Mouse (Mus musculus) liver, embryonic 16.5 days (tissue): Measurements from ENCODE around the gene Rnf34. TPM values are rescaled to one million over a fixed set of nuclear protein-coding genes. Genes with fewer than 3 reads are reported as not detected.
A peak's percentile ranks its signal among the peaks of the same experiment; 100 is the strongest.

ENCODE experiments used
- ATAC-seq: fragments of 200-750 bp; cut with Nextera tagmentation; 2 replicates; pipeline ENCODE4 v1.8.0; 2017; ENCODE audit warnings: low read depth, mild to moderate bottlenecking, moderate number of reproducible peaks, moderate library complexity
- H3K27ac ChIP-seq: fragments of 300-500 bp; sonication (generic); 2 replicates; pipeline ENCODE4 v1.5.1; 2014; ENCODE audit warnings: mild to moderate bottlenecking, low read length
- H3K27me3 ChIP-seq: fragments of 300-500 bp; sonication (generic); 2 replicates; pipeline ENCODE4 v1.6.1; 2014; ENCODE audit warnings: low read depth, low read length, mixed read lengths; ENCODE audit not compliant: control insufficient read depth, insufficient read depth
- H3K36me3 ChIP-seq: fragments of 300-500 bp; sonication (generic); 2 replicates; pipeline ENCODE4 v1.6.1; 2014; ENCODE audit warnings: mild to moderate bottlenecking; ENCODE audit not compliant: control insufficient read depth, insufficient read depth
- H3K4me1 ChIP-seq: fragments of 300-500 bp; sonication (generic); 2 replicates; pipeline ENCODE4 v1.6.1; 2014; ENCODE audit warnings: low read depth, low read length, mixed read lengths; ENCODE audit not compliant: control insufficient read depth
- H3K4me2 ChIP-seq: fragments of 300-500 bp; sonication (generic); 2 replicates; pipeline ENCODE4 v1.6.1; 2014; ENCODE audit warnings: low read depth, low read length, mixed read lengths
- H3K4me3 ChIP-seq: fragments of 300-500 bp; sonication (generic); 2 replicates; pipeline ENCODE4 v1.5.1; 2014; ENCODE audit warnings: low read depth, mild to moderate bottlenecking, low read length
- H3K9ac ChIP-seq: fragments of 300-500 bp; sonication (generic); 2 replicates; pipeline ENCODE4 v1.6.1; 2014; ENCODE audit warnings: low read depth, low read length
- H3K9me3 ChIP-seq: fragments of 300-500 bp; sonication (generic); replicated peaks from 2 replicates; pipeline ENCODE4 v1.6.1; 2016; ENCODE audit warnings: low read length; ENCODE audit not compliant: control insufficient read depth
- WGBS: fragments of 180-500 bp; shearing (Covaris S2); extraction: QIAGEN DNeasy Blood & Tissue Kit; methylation state at CpG from one replicate; pipeline ENCODE4 v1.1.7; 2014; ENCODE audit not compliant: insufficient replicate concordance; 5-methylcytosine and 5-hydroxymethylcytosine counted together
- polyA plus RNA-seq: library from polyadenylated mRNA; unstranded; fragments of >200 nt; fragmentation: Nextera tagmentation; extraction: Ambion mirVana; gene quantifications from 2 replicates; pipeline ENCODE4 v1.2.1, GENCODE M21; 2015

Rnf34 gene
- polyA plus RNA-seq, 1 experiment from 2014 or later, result 10.5 TPM

DNA sequence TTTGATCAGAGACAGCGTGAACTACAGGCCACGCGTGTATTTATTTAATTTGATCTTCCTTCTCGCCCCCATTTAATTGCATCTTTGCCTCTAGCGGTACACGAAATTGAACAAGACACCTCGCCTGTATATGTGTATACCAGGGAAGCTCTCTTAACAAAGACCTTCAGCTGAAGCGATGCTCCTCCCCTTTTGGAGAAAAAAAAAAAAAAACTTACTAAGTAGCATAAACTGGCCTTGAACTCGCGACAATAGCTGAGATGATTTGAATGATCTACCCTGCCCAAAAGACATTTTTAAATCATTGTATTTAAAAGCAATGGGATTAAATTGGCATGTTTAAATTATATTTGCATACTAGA lies 28.3 kb upstream of the Rnf34 start:
- under 1% methylated on average over 10 of the region's 10 CpGs for WGBS
- Histone ChIP-seq H3K9ac (peak overlapping the region; percentile 90), H3K27me3 (no peaks in the 10 kb centered on the region), H3K27ac (peak overlapping the region; percentile 97), H3K9me3 (no peaks in the 10 kb centered on the region), H3K4me3 (peak overlapping the region; percentile 93), H3K36me3 (peaks cover 25% of the 10 kb centered on the region), H3K4me1 (peaks cover 25% of the 10 kb centered on the region), H3K4me2 (peak overlapping the region; percentile 84)
- peak; percentile 12; the same call in 1 of the 2 replicates for ATAC-seq

DNA sequence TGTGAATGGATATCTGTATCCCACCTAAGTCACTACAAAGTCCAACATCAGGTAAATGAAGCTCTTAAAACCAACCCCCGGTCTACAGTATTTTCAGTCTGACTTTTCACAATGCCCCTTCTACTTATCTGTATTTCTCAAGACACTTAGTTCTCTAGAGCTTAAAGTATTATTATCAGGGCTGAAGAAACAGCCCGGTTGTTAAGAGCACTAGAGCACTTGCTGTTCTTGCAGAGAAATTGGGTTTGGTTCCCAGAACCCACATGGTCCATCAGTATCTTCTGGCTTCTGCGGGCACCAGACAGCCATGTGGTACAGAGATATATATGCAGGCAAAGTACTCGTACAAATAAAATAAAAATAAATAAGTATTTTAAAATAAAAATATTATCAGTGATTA lies 27.4 kb upstream of the Rnf34 start:
- H3K27me3 ChIP-seq, result no peaks in the 10 kb centered on the region
- 65% methylated on average over 4 of the region's 4 CpGs for WGBS
- no peaks in the 10 kb centered on the region for H3K9me3 ChIP-seq
- H3K9ac ChIP-seq, result no peak overlapping the region
- no peak for ATAC-seq
- H3K4me2 ChIP-seq, result no peak overlapping the region
- H3K36me3 ChIP-seq, result peaks cover 17% of the 10 kb centered on the region
- H3K27ac ChIP-seq, result no peak overlapping the region
- peaks cover 25% of the 10 kb centered on the region for H3K4me1 ChIP-seq
- no peak overlapping the region for H3K4me3 ChIP-seq

DNA sequence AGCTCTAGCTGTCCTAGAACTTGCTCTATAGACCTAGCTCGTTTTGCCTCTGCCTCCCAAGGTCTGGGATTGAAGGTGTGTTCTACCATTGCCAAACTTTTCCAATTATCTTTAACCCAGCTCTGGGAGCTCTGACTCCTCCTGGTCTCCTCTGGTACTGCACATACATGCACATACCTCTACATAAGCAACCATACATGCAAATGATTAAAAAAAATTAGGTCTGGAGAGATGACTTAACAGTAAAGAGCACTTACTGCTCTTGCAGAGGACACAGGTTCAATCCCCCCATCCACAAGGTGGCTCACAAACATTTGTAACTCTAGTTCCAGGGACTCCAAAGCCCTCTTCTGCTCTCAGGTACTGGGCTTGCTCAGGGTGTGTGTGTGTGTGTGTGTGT lies 25.9 kb upstream of the Rnf34 start:
- Histone ChIP-seq H3K9me3 (no peaks in the 10 kb centered on the region), H3K9ac (no peak overlapping the region), H3K27me3 (no peaks in the 10 kb centered on the region), H3K4me3 (no peak overlapping the region), H3K36me3 (peaks cover 2% of the 10 kb centered on the region), H3K4me2 (no peak overlapping the region), H3K4me1 (peaks cover 21% of the 10 kb centered on the region), H3K27ac (no peak overlapping the region)
- ATAC-seq, result no peak
- 70% methylated on average over 1 of the region's 1 CpGs for WGBS

DNA sequence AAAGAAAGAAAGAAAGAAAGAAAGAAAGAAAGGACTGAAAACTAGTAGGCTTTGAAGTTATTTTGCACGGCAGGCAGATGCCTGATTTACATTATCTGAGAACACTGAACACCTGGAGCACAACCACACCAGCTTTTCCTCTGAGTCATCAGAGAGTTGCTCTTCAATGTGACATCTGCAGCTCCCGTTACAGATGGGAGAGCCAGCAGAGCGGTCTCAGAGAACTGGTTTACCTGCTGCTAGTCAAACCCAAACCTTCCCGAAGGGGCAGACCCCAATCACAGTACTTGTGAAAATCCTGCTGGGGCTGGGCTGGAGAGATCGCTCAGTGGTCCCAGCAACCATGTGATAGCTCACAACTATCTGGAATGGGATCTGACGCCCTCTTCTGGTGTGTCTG lies 25.4 kb upstream of the Rnf34 start:
- ATAC-seq, result no peak
- no peak overlapping the region for H3K9ac ChIP-seq
- no peak overlapping the region for H3K4me3 ChIP-seq
- no peak overlapping the region for H3K4me2 ChIP-seq
- no peaks in the 10 kb centered on the region for H3K36me3 ChIP-seq
- no peaks in the 10 kb centered on the region for H3K9me3 ChIP-seq
- H3K27me3 ChIP-seq, result no peaks in the 10 kb centered on the region
- peaks cover 18% of the 10 kb centered on the region for H3K4me1 ChIP-seq
- H3K27ac ChIP-seq, result no peak overlapping the region
- 59% methylated on average over 6 of the region's 6 CpGs for WGBS

DNA sequence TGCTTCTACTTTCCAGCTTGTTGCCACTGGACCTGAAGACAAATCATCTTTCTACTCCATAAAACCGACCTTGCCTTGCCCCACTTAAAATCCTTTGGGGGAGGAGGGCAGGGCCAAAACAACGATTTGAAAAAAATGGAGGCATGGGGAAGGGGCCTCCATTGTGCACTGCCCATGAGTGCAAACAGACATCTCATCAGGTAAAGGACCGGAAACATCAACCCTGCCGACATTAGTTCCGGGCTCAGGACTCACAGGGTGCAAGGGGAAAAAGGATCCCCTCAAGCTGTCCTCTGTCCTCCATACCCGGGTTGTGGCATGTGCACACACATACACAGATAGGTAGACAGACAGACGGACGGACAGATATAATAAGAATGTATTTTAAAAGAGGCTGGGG lies 24.7 kb upstream of the Rnf34 start:
- H3K9ac ChIP-seq, result no peak overlapping the region
- H3K9me3 ChIP-seq, result no peaks in the 10 kb centered on the region
- H3K27me3 ChIP-seq, result no peaks in the 10 kb centered on the region
- H3K4me3 ChIP-seq, result no peak overlapping the region
- no peaks in the 10 kb centered on the region for H3K36me3 ChIP-seq
- WGBS, result 73% methylated on average over 8 of the region's 8 CpGs
- ATAC-seq, result no peak
- peaks cover 12% of the 10 kb centered on the region for H3K4me1 ChIP-seq
- H3K4me2 ChIP-seq, result no peak overlapping the region
- H3K27ac ChIP-seq, result no peak overlapping the region

DNA sequence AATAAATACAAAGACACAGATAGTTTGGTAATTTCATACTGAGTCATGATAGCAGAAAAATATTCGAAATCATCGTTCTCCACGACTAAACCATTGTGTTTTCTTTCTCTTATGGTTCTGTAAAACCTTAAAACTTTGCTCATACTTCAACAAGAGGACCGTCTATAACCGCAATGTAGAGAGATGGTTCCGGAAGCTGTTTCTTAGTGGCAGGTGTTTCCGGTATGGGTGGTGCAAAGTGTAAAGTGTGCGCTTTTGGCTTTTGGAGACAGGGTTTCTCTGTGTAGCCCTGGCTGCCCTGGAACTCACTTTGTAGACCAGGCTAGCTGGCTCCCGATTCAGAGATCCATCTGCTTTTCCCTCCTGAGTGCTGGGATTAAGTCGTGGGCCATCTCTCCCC lies 17.3 kb upstream of the Rnf34 start:
- H3K27me3 ChIP-seq, result no peaks in the 10 kb centered on the region
- 68% methylated on average over 10 of the region's 10 CpGs for WGBS
- no peak overlapping the region for H3K9ac ChIP-seq
- H3K4me3 ChIP-seq, result no peak overlapping the region
- no peak overlapping the region for H3K27ac ChIP-seq
- H3K4me2 ChIP-seq, result no peak overlapping the region
- no peaks in the 10 kb centered on the region for H3K9me3 ChIP-seq
- H3K36me3 ChIP-seq, result no peaks in the 10 kb centered on the region
- H3K4me1 ChIP-seq, result no peaks in the 10 kb centered on the region
- no peak for ATAC-seq

DNA sequence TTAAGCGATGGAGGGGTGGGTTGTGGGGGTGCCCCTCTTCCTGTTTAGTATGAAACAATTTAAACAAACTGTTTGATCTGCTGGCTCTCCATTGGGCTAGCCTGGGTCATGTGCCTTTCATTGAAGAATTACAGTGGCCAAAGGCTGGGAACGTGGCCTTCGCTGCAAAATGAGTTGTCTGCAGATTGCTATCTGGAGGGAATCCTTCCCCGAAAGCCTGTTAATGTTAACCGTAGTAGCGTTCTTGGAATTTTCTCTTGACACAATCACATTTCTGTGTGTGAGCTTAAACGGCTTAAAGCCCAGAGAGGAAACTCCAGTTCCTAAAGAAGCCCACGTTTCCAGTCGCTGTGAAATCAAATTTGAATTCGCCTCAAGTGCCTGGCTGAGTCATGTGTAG lies 16.9 kb upstream of the Rnf34 start:
- H3K4me3 ChIP-seq, result no peak overlapping the region

DNA sequence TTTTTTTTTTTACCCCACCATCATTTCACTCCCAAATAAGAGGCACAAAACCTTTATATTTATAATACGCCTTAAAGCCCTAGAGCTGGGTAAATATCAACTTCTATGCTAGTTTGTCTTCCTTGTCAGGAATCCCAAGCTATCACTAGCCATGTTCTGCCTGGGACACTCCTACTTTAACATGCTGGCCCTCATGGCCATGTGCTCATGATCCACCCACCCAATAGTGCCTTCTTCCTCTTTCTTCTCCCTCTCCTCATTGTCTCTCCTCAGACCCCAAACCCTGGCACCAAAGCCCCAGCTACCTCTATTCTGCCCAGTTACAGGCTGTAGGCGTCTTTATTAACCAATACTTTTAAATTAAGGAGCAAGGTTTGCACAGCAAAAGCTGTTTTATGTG lies 8.7 kb upstream of the Rnf34 start:
- 69% methylated on average over 2 of the region's 2 CpGs for WGBS
- ATAC-seq, result no peak

More for the DNA sequence above, 16.9 kb upstream of the Rnf34 start:
- no peak overlapping the region for H3K4me2 ChIP-seq
- WGBS, result 70% methylated on average over 10 of the region's 10 CpGs
- no peak for ATAC-seq
- H3K27ac ChIP-seq, result no peak overlapping the region
- H3K27me3 ChIP-seq, result no peaks in the 10 kb centered on the region
- no peak overlapping the region for H3K9ac ChIP-seq
- no peaks in the 10 kb centered on the region for H3K9me3 ChIP-seq
- H3K36me3 ChIP-seq, result no peaks in the 10 kb centered on the region
- H3K4me1 ChIP-seq, result no peaks in the 10 kb centered on the region

DNA sequence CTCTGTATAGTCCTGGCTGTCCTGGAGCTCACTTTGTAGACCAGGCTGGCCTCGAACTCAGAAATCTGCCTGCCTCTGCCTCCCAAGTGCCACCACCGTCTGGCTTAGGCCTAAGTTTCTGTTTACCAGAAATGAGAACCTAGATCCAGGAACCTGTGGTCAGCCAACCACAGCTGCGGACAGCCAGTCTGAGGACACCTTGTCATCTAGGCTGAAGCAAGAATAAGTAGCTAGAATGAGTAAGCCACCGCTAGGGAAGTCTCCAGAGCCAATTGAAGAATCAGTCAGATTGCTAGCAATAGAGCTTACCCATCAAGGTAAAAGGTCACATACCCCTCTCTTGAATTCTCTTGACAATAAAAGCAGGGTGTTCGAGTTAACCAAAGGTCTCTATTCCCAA lies 6.0 kb upstream of the Rnf34 start:
- WGBS, result 55% methylated on average over 5 of the region's 5 CpGs
- ATAC-seq, result no peak
- H3K9ac ChIP-seq, result no peak overlapping the region
- H3K36me3 ChIP-seq, result no peaks in the 10 kb centered on the region
- no peak overlapping the region for H3K4me3 ChIP-seq
- H3K4me1 ChIP-seq, result 0 out of 2 replicates have a peak, but pooled peaks cover 4% of the 10 kb centered on the region
- H3K27me3 ChIP-seq, result no peaks in the 10 kb centered on the region
- no peak overlapping the region for H3K4me2 ChIP-seq
- no peak overlapping the region for H3K27ac ChIP-seq
- no peaks in the 10 kb centered on the region for H3K9me3 ChIP-seq

More for the DNA sequence above, 8.7 kb upstream of the Rnf34 start:
- Histone ChIP-seq H3K4me2 (no peak overlapping the region), H3K9me3 (no peaks in the 10 kb centered on the region), H3K36me3 (no peaks in the 10 kb centered on the region), H3K4me3 (no peak overlapping the region), H3K27me3 (no peaks in the 10 kb centered on the region), H3K9ac (no peak overlapping the region), H3K4me1 (no peaks in the 10 kb centered on the region), H3K27ac (no peak overlapping the region)
